Mouse (Mus musculus): ENCODE measurements around the gene Gcnt3. TPM values are rescaled to one million over a fixed set of nuclear protein-coding genes. Genes with fewer than 3 reads are reported as not detected.

The Gcnt3 gene
- polyA plus RNA-seq, 2 experiments, result not detected

DNA sequence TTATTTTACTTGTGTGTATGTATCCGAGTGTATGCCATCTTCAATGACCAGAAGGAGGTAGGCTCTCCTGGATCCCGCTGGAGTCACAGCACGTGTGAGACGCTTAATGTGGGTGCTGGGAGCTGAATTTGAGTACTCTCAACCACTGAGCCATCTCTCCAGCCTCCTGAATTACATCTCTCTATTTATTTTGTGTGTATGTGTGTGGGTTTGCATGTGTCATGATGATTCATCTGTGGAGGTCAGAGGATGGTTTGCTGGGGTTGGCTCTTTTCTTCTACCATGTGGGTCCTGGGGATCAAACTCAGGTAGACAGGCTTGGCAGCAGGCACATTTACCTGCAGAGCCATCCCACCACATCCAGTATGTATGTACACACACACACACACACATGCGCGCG is 43.9 kb upstream of the Gcnt3 start:
- H3K9ac ChIP-seq (replicated peaks), result no peak overlapping the region
- no peaks in the 10 kb centered on the region for H3K27me3 ChIP-seq (ENCODE audit: control insufficient read depth, insufficient read depth, low read length)
- H3K36me3 ChIP-seq (replicated peaks; ENCODE audit: control insufficient read depth, insufficient read depth, low read depth), result no peaks in the 10 kb centered on the region
- H3K27ac ChIP-seq, result no peak overlapping the region
- no peaks in the 10 kb centered on the region for H3K9me3 ChIP-seq (ENCODE audit: control insufficient read depth, low read length)
- H3K4me3 ChIP-seq (ENCODE audit: insufficient read depth in 1 of 2, low read depth in 2 of 2, low read length in 2 of 2), result no peak overlapping the region
- H3K4me2 ChIP-seq (ENCODE audit: low read depth), result no peak overlapping the region
- no peak for TF ChIP-seq EP300 (IDR thresholded peaks at IDR 0.05; ENCODE audit: low read depth)
- ATAC-seq (ENCODE audit: insufficient read depth), result no peak
- 76% methylated on average over 7 of the region's 7 CpGs for WGBS (ENCODE audit: insufficient replicate concordance)
- DNase-seq (ENCODE audit: low read depth in 3 of 3, low spot score in 3 of 3), result no peak
- no peaks in the 10 kb centered on the region for H3K4me1 ChIP-seq (replicated peaks; ENCODE audit: control insufficient read depth in 2 of 2, insufficient read depth in 2 of 2, low read length in 1 of 2)

DNA sequence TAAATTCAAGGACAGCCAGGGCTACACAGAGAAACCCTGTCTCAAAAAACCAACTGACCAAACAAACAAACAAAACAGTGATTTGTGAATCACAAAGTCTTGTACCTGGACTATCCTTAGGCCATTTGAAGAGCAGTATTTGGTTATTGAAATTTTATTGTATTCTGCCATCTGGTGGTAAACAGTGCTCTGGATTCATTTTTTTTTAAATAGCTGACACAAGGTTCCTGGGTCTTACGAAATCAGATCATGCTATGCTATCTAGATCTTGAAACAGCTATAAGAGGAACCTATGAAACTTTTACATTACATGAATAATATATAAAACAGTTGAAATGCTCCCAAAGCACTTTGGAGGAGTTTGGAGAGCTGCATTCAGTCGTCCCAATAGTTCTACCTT is 43.1 kb upstream of the Gcnt3 start:
- Histone ChIP-seq H3K4me2 (ENCODE audit: low read depth) (no peak overlapping the region), H3K9me3 (ENCODE audit: control insufficient read depth, low read length) (no peaks in the 10 kb centered on the region), H3K36me3 (replicated peaks; ENCODE audit: control insufficient read depth, insufficient read depth, low read depth) (no peaks in the 10 kb centered on the region), H3K27ac (no peak overlapping the region), H3K4me3 (ENCODE audit: insufficient read depth in 1 of 2, low read depth in 2 of 2, low read length in 2 of 2) (no peak overlapping the region), H3K27me3 (ENCODE audit: control insufficient read depth, insufficient read depth, low read length) (no peaks in the 10 kb centered on the region), H3K4me1 (replicated peaks; ENCODE audit: control insufficient read depth in 2 of 2, insufficient read depth in 2 of 2, low read length in 1 of 2) (no peaks in the 10 kb centered on the region), H3K9ac (replicated peaks) (no peak overlapping the region)
- WGBS (ENCODE audit: insufficient replicate concordance), result 53% methylated on average over 2 of the region's 2 CpGs
- ATAC-seq (ENCODE audit: insufficient read depth) (no peak), DNase-seq (ENCODE audit: low read depth in 3 of 3, low spot score in 3 of 3) (no peak)
- no peak for TF ChIP-seq CTCF (IDR thresholded peaks at IDR 0.05; ENCODE audit: low read depth)
- no peak for TF ChIP-seq EP300 (IDR thresholded peaks at IDR 0.05; ENCODE audit: low read depth)

DNA sequence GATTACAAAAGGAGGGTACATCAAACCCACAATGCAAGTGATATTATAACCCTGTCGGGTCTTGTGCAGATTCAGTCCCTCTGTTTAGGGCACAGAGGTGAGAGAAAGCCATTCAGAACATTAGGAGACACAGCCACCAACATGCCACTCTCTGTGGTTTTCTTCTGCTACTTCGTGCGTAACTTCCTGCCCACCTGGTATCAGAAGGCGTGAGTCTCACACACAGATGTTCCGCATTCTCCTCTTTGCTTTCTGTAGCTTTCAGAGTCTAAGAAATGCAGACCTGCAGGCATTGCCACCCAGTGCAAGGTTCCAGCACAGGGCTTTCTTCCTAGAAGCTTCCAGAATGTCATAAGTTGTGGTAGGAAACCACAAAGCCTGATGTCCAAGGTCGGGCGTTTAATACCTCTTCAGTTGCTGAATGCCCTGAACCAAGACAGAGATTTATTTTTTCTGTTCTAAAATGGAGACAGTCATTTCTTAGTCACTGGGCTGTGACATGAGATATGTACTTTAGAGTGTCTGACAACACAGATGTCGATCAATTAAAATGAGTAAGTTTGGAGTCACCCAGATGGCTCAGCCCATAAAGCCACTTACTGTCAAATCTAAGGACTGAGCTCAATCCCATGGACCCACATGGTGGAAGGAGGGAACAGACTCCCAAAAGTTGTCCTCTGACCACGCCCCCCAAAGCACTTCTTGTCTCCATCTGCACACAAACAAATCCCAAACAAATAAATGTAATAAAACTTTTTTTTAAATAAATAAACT is 42.3 kb upstream of the Gcnt3 start:
- WGBS (ENCODE audit: insufficient replicate concordance), result 48% methylated on average over 9 of the region's 9 CpGs
- TF ChIP-seq CTCF (IDR thresholded peaks at IDR 0.05; ENCODE audit: low read depth), result no peak
- TF ChIP-seq EP300 (IDR thresholded peaks at IDR 0.05; ENCODE audit: low read depth), result no peak
- H3K27ac ChIP-seq, result no peak overlapping the region
- H3K27me3 ChIP-seq (ENCODE audit: control insufficient read depth, insufficient read depth, low read length), result no peaks in the 10 kb centered on the region
- no peak for ATAC-seq (ENCODE audit: insufficient read depth)
- DNase-seq (ENCODE audit: low read depth in 3 of 3, low spot score in 3 of 3), result no peak
- no peaks in the 10 kb centered on the region for H3K36me3 ChIP-seq (replicated peaks; ENCODE audit: control insufficient read depth, insufficient read depth, low read depth)
- no peaks in the 10 kb centered on the region for H3K4me1 ChIP-seq (replicated peaks; ENCODE audit: control insufficient read depth in 2 of 2, insufficient read depth in 2 of 2, low read length in 1 of 2)
- H3K4me2 ChIP-seq (ENCODE audit: low read depth), result no peak overlapping the region
- H3K9ac ChIP-seq (replicated peaks), result no peak overlapping the region
- H3K9me3 ChIP-seq (ENCODE audit: control insufficient read depth, low read length), result no peaks in the 10 kb centered on the region
- no peak overlapping the region for H3K4me3 ChIP-seq (ENCODE audit: insufficient read depth in 1 of 2, low read depth in 2 of 2, low read length in 2 of 2)

DNA sequence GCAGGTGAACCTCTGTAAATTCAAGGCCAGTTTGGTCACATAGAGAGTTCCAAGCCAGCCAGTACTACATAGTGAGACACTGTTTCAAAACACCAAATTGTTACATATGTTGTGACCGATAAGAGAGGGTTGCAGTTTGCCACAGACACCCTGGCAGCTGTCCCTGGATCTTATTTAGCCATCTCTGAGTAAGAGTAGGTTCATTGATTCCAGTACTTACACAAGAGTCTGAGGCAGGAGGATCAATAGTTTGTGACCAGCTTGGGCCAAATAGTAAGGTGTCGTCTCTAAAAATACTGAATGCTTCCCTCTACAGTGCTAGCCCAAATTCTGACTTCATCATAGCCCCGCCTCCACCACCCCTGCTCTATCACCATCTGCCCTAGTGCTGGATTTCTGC is 40.1 kb upstream of the Gcnt3 start:
- Histone ChIP-seq H3K27me3 (ENCODE audit: control insufficient read depth, insufficient read depth, low read length) (no peaks in the 10 kb centered on the region), H3K4me1 (replicated peaks; ENCODE audit: control insufficient read depth in 2 of 2, insufficient read depth in 2 of 2, low read length in 1 of 2) (no peaks in the 10 kb centered on the region), H3K4me3 (ENCODE audit: insufficient read depth in 1 of 2, low read depth in 2 of 2, low read length in 2 of 2) (no peak overlapping the region), H3K27ac (no peak overlapping the region), H3K9ac (replicated peaks) (no peak overlapping the region), H3K9me3 (ENCODE audit: control insufficient read depth, low read length) (no peaks in the 10 kb centered on the region), H3K36me3 (replicated peaks; ENCODE audit: control insufficient read depth, insufficient read depth, low read depth) (no peaks in the 10 kb centered on the region), H3K4me2 (ENCODE audit: low read depth) (no peak overlapping the region)
- ATAC-seq (ENCODE audit: insufficient read depth) (no peak), DNase-seq (ENCODE audit: low read depth in 3 of 3, low spot score in 3 of 3) (no peak)
- WGBS (ENCODE audit: insufficient replicate concordance), result 55% methylated on average over 3 of the region's 3 CpGs
- TF ChIP-seq EP300 (IDR thresholded peaks at IDR 0.05; ENCODE audit: low read depth), result no peak
- no peak for TF ChIP-seq CTCF (IDR thresholded peaks at IDR 0.05; ENCODE audit: low read depth)

DNA sequence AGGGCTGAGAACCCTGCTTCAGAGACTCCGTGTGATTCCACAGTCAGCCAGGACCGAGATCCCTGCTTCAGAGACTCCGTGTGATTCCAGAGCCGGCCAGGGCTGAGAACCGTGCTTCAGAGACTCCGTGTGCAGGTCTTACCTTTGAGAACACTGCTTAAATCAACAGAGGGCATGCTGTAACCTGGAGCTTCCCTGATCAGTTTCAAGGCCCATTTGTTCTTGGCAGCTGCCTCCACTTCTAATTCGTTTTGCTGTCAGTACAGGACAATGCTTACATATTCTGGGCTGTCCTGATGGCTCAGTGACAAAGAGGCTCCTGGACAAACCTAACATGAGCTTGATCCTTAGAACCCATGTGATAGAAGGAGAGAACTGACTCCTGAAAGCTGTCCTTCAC is 39.3 kb upstream of the Gcnt3 start:
- no peaks in the 10 kb centered on the region for H3K9me3 ChIP-seq (ENCODE audit: control insufficient read depth, low read length)
- TF ChIP-seq EP300 (IDR thresholded peaks at IDR 0.05; ENCODE audit: low read depth), result no peak
- no peak for TF ChIP-seq CTCF (IDR thresholded peaks at IDR 0.05; ENCODE audit: low read depth)
- H3K27me3 ChIP-seq (ENCODE audit: control insufficient read depth, insufficient read depth, low read length), result no peaks in the 10 kb centered on the region
- WGBS (ENCODE audit: insufficient replicate concordance), result 65% methylated on average over 7 of the region's 7 CpGs
- no peaks in the 10 kb centered on the region for H3K36me3 ChIP-seq (replicated peaks; ENCODE audit: control insufficient read depth, insufficient read depth, low read depth)
- no peak overlapping the region for H3K4me2 ChIP-seq (ENCODE audit: low read depth)
- DNase-seq (ENCODE audit: low read depth in 3 of 3, low spot score in 3 of 3) (no peak), ATAC-seq (ENCODE audit: insufficient read depth) (no peak)
- no peak overlapping the region for H3K9ac ChIP-seq (replicated peaks)
- H3K4me3 ChIP-seq (ENCODE audit: insufficient read depth in 1 of 2, low read depth in 2 of 2, low read length in 2 of 2), result no peak overlapping the region
- H3K27ac ChIP-seq, result no peak overlapping the region
- H3K4me1 ChIP-seq (replicated peaks; ENCODE audit: control insufficient read depth in 2 of 2, insufficient read depth in 2 of 2, low read length in 1 of 2), result no peaks in the 10 kb centered on the region

Measured in liver, embryonic 14.5 days (tissue).